Mouse (Mus musculus): ENCODE results near the gene Nck2.
A peak's percentile ranks its signal among the peaks of the same experiment; 100 is the strongest.

DNA sequence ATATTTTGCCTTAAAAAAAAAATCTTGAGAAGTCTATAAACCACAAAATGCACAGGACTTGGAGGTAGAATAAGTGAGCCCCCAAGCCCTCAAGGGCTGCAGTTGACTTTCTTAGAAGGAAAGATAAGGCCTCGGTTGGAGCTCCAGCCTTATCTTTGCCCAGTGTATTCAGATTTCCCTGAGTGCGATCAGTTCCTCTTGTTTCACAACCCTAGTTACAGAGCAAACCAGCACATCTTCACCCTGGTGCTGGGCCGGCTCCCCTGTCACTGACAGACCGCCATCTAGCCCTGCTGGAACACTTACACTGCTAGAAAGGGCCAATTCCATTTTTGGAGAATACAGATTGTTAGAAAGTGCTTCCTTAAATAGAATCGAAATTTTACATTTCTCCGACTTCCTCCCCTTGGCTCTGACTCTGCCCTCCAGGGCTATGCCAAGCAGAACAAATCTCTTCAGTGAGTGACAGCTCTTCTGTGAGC is 91.2 kb downstream of the Nck2 start:
- TF ChIP-seq CTCF (IDR thresholded peaks at IDR 0.05; ENCODE audit: low read depth) (no peak), EP300 (IDR thresholded peaks at IDR 0.05; ENCODE audit: low read depth) (peak; percentile 44)

Data from liver, postnatal 0 days (tissue).